Mouse (Mus musculus): ENCODE data around the gene Xxylt1.

Gene Xxylt1

DNA sequence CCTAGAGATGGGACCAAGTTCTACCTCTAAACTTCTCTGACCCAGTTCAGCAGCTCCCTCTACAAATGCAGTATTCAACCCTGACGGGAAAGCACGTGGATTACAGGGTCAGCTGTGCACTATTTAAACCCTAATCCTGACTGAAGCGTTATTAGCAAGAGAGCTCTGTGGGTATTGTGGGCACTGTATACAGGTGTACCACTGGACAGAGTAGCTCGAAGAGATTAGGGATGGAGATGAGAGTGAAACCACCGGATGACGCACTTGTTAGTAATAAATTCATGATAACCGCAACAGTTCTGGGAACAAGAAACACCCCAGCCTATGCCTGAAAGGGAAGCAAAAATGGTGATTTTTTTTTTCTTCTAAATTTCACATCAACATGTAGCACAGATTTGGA, 57.0 kb downstream of the Xxylt1 start:
- DNase-seq (ENCODE audit: low spot score), result no peak

DNA sequence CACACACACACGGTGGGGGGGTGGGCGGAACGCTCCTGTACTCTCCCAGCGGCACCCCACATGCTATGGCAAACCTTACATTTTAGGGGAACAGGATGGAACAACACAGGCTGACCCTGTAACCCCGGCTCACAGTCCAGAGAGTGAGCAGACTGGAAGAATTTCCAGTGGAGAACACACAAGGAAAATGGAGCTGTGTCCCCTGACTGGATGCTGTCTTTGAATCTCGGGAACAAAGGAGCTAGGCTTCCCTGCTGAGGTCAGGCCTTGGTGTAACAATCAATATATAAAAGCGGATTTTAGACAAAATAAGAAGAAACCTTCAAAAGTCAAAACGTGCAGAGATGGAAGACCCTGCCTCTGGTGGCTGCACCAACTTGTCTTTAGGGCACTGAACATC, 57.4 kb downstream of the Xxylt1 start:
- DNase-seq (ENCODE audit: low spot score), result no peak

- DNase-seq (ENCODE audit: low spot score), result no peak
Observed at GRCm38 (mm10) chr16:31022287-31022686, 58.9 kb downstream of the Xxylt1 start.

GRCm38 (mm10) chr16:31019514-31019913, 61.7 kb downstream of the Xxylt1 start:
- no peak for DNase-seq (ENCODE audit: low spot score)

DNA sequence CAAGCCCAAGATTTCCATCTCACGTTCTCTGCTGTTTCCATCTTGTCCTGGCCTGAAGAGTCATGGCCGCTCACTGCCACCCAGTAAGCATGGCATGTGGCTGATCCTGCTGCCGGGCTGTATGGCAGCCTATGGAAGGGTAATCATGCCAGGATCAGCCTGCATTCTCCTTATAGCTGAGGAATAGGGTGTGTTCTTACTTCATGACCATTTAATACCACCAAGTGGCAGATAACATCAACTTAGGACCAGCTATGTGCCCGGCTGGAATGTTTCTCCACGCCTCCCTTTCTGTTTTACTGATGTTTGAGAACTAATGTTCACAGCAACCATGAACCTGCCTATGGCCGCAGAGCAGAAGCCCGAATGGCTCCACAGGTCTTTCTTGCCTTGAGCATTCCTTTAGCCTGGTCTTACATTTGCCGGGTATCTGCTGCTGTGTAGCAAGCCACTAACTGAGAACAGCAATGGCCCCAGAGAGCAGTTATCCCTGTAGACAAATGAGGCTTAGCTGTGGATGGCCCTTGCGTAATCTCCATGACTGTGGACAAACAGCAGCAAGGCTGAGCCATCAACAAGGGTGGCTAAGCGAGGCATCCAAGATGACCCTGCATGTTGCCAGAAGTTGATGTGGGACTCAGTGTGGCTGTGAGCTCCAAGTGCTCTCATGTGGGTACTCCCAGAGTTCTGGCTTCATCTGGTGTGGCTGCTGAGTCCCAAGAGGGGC, 63.4 kb downstream of the Xxylt1 start:
- no peak for DNase-seq (ENCODE audit: low spot score)

DNA sequence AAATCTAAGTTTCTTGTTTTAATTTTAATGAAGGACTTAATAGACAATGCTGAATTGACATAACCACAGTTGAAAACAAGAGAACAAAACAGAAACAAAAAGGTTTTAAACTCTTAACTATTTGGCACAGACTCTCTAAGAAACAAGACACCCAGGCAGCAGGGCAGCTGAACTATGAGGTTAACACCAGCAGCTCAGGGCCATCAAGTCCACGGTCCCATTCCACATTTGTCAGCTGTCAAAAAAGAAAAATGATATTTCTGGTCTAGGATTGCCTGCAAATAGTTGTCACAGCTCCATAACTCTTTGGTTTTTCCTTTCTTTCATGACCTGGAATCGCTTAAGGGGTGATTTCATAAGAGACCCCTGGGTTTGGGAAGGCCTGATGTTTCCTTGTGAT, 64.6 kb downstream of the Xxylt1 start:
- no peak for DNase-seq (ENCODE audit: low spot score)

- no peak for DNase-seq (ENCODE audit: low spot score)
Observed at GRCm38 (mm10) chr16:31016169-31016568, 65.1 kb downstream of the Xxylt1 start.

GRCm38 (mm10) chr16:31015271-31015670, 66.0 kb downstream of the Xxylt1 start:
- no peak for DNase-seq (ENCODE audit: low spot score)

DNA sequence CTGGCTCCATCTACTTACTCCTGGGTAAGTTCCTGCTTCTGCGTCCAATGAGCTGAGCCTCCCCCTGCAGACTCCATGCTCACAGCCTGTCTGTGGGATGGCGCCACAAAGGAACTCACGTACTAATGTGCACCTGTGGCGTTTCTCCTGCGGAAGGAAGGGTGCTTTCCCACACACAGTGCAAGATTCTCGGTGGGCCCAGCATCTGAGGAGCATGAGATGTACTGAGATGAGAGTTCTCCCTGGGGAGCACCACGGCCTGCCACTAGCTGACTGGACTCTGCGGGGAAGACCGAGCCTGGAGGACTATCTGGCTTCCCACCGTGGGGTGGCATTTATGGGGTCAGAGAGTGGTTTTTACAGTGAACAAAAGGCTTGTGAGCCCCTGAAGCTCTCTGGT, 69.0 kb downstream of the Xxylt1 start:
- no peak for DNase-seq (ENCODE audit: low spot score)

DNA sequence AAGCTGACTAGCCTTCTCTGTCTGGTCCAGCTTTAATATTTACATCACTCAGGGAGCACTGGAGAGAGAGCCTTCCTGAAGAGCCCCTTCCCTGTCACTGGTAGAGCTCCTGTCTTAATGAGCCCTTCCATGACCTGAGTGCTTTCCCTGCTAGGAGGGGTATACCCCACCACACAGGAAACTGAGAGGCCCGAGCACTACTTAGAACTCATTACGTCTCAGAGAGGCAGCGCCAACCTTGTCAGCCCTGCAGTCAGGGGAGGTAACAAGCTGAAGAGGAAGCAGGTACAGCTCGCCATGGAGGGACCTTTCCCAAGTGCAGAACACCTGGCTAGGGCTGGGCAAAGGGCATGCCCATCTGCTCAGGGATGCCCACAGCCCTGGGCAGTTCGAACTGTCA, 70.8 kb downstream of the Xxylt1 start:
- DNase-seq (ENCODE audit: low spot score), result no peak

DNA sequence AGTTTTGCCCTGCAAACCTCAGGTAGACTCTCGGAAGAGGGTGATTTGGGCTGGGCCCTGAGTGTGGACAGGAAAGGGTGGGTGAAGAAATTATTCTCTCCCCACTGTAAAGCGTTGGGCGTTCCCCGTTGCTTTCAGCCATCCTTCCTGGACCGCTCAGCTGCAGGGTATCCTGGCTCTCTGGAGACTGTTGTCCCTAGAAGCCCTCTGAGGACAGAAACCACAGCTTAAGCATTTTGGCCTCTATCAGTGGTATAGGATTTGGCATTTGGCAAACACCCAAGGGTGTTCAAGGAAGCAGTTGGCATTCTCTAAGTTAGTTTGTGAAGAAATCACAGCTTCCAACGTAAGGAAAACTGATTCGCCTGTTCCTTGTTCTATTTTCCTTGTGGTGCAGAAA, 72.9 kb downstream of the Xxylt1 start:
- DNase-seq (ENCODE audit: low spot score), result no peak

- no peak for DNase-seq (ENCODE audit: low spot score)
Observed at GRCm38 (mm10) chr16:31007582-31007981, 73.7 kb downstream of the Xxylt1 start.

DNA sequence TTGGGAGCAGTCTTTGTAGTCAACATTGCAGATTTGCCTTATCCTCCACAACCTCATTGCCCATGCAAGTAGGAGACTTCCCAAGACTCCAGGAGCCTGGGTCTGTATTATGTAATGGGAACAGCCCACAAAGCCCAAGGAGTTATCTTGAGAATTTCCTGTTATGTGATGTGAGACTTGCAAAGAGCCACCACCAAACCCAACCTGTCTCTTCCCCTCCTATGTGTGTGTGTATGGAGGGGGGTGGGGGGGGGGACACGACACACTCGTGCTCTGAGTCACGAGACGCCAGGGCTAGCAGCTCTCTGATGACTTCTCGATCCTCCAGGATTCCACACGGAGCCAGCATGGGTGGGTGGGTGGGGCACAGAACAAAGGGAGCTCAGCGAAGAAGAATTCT, 75.5 kb downstream of the Xxylt1 start:
- DNase-seq (ENCODE audit: low spot score), result no peak

DNA sequence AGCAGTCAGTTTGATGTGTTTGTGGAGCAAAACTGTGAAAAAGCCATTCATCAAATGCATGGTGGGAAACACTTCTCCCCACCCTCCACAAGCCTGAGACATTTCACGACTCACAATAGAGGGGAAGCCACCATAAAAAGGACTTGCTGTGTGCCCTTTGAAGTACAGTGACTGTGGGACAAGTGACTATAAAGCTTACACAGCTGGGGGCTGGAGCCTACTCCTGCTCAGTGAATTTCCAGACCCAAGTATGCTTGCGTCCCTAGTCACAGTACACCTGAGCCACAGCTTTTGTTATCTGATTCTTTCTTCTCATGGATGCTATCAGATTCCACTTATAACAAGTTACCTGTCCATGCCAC, 76.9 kb downstream of the Xxylt1 start:
- no peak for DNase-seq (ENCODE audit: low spot score)

GRCm38 (mm10) chr16:31003592-31004320, 77.5 kb downstream of the Xxylt1 start:
- peak; percentile 47 for DNase-seq (ENCODE audit: low spot score)

GRCm38 (mm10) chr16:31002926-31003325, 78.3 kb downstream of the Xxylt1 start:
- DNase-seq (ENCODE audit: low spot score), result no peak

- no peak for DNase-seq (ENCODE audit: low spot score)
Observed at GRCm38 (mm10) chr16:31002117-31002516, 79.1 kb downstream of the Xxylt1 start.

DNA sequence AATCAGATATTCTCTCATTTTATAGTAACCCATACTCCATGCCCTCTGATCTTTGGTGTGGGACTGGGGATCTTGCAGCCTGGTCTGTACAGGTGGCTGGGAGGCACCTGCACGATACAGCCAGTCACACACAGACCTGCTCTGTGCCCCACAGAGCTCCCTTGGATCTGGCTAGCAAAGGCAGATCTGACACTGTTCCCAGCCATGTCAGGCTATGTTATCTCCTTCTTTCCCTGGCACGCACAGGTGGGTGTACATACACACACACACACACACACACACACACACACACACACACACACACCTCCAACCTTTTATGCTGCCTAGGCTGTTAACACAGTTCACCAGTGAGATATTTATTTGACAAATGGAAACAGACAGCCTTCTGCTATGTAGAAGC, 82.5 kb downstream of the Xxylt1 start:
- DNase-seq (ENCODE audit: low spot score), result no peak

- no peak for DNase-seq (ENCODE audit: low spot score)
Observed at GRCm38 (mm10) chr16:30998048-30998447, 83.2 kb downstream of the Xxylt1 start.

- no peak for DNase-seq (ENCODE audit: low spot score)
Observed at GRCm38 (mm10) chr16:30995446-30995845, 85.8 kb downstream of the Xxylt1 start.

- no peak for DNase-seq (ENCODE audit: low spot score)
Observed at GRCm38 (mm10) chr16:30994881-30995280, 86.4 kb downstream of the Xxylt1 start.

- DNase-seq (ENCODE audit: low spot score), result no peak
Observed at GRCm38 (mm10) chr16:30994296-30994695, 86.9 kb downstream of the Xxylt1 start.

GRCm38 (mm10) chr16:30992568-30992967, 88.7 kb downstream of the Xxylt1 start:
- no peak for DNase-seq (ENCODE audit: low spot score)

DNA sequence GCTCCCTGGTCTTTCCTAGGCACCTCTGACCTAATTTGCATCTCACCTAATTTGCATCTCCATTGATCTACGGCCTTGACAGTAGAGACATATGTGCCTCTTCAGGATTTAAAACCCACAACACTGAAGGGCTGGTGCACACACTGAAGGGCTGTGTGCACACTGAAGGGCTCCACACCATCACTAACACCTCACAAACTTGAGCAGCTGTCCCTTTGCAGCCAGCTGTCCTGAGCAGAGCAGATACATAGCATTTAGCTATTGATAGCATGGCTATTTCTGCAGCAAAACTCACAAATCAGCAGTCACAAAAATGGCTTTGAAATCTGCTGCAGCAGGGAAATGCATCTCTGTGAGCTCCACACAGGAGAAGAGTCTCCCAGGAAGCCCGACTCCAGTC, 90.6 kb downstream of the Xxylt1 start:
- DNase-seq (ENCODE audit: low spot score), result no peak

All from yolk sac, embryonic 10.5 days (tissue).